Mouse (Mus musculus): ENCODE results near the gene Ubac2.

Gene Ubac2

DNA sequence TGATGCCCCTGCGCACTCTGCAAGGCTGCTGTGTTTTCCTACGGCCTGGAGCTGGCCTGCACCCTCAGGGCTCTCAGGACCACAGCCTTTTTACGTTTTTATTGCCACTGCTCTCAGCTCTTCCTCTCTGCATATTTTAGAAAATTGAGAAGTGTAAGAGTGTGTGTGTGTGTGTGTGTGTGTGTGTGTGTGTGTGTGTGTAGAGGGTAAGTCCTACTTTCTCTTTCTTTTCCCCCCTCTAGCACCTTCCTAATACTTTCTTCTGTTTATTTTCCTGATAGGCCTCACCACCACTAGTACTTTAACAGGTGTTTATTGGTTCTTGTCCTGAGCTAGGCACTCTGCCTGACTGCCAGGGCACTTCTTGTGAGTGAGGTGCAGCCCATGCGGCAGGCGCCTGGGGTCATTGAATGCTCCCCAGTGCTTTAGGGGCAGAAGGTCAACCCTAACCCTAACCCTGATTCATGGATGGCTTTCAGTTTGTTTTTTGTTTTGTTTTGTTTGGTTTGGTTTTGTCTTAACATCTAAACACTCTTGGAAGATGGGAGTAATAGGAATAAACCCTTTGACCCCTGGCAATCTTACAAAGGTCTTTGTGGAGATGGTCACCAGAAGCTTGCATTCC lies 16.2 kb downstream of the Ubac2 start:
- no peak for DNase-seq (ENCODE audit: low spot score in 2 of 2)

DNA sequence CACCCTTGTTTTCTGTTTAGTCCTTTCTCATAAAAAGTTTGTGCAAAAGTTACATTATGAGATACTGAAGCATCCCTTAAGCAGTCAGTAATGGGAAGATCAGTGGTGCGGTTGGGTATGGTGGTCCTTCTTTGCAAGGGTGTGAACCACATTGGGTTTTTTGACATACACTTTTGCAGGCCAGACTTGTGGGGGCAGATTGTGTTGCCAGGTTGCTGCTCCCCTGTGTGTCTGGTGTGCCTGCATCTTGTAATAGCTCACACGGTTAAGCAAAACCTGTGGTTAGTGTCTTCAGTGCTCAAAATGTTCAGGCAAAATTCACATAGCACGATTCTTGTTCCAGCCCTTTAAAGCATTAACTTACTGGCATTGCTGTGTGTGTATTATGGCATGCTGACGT lies 16.9 kb downstream of the Ubac2 start:
- no peak for DNase-seq (ENCODE audit: low spot score in 2 of 2)

DNA sequence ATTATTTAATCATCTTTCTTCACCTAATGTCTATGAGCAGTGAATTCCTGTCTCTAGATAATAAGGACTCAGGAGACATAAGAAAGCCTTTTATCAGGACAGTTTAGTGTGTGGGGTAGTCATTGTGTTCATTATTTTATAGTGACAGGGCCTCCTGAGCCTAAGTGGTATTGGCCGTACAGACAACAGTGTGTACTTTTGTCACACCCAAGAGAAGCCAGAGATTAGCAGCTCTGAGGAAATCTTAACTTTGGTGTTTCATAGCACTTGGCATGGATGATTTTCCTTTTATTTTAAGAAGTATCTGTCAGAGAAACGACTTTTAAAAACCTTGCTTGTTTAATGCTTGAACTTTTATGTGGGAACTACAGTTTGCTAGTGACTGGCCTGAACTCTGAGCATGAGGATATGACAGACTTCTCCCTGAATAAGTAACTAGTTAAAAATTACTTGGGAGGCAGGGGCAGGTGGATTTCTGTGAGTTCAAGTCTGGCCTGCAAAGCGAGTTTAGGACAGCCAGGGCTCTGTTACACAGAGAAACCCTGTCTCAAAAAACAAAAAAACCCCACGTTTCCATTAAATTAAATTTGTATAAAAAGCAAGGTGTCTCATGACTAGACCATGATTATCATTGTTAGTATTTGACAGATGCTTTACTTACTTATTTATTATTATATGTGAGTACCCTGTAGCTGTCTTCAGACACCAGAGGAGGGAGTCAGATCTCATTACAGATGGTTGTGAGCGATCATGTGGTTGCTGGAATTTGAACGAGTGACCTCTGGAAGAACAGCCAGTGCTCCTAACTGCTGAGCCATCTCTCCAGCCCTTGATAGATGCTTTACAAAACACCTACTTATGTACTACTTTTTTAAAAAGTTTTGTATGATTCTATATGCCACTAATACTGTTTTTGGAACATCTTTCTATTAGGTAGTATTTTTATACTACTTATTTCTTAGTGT lies 18.0 kb downstream of the Ubac2 start:
- DNase-seq (ENCODE audit: low spot score in 2 of 2), result no peak

DNA sequence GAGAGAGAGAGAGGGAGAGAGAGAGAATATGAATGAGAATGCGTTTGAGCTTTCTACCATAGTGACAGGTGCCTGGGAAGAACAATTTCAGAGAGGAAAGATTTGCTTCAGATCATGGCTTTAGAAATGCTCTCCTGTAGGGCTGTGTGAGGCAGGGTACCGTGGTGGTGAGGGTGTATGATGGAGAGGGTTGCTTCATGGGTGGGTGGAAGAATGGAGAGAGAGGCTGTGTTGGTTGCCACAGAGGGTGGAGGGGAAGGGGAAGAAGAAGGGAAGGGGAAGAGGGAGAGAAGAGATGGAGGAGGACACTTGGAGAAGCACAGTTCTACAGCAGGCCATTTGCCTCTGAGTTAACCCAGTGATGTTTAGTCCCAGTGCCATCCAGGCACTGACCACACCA lies 19.4 kb downstream of the Ubac2 start:
- no peak for DNase-seq (ENCODE audit: low spot score in 2 of 2)

DNA sequence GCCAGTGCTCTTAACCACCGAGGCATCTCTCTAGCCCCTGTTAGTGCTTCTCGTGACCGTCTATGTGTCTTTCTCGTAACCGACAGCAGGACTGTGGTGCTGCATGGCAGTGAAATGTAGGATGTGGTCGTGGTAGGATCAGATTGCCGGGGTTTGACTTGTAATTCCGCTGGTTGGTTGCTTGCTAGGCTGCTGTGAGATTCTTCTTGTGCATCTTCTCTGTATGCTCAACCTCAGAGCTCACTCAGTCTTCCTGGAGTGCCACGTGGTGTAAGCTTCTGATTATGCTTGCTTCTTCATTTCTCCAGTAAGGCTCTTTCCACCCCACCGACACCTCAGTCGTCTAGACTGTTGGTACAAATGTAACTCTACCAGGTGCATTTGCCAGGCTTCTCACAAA lies 20.1 kb downstream of the Ubac2 start:
- no peak for DNase-seq (ENCODE audit: low spot score in 2 of 2)

DNA sequence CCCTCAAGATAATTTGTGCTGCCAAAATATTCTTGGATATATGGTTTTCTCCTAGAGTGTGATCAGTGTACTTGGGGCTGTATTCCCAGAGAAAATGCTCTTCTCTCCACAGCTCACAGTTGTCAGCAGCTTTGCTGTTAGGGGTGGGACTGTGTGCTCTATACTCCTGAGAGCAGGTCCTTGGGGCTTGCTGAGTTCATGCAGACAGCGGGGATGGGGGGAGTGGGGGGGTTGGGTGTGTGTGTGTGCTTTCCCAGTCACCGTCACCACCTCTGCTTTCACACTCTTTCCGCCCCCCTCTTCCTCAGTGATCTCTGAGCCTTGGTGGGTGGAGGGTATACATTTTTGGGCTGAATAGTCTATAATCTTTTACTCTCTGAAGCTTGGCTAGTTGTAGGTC lies 20.7 kb downstream of the Ubac2 start:
- no peak for DNase-seq (ENCODE audit: low spot score in 2 of 2)

DNA sequence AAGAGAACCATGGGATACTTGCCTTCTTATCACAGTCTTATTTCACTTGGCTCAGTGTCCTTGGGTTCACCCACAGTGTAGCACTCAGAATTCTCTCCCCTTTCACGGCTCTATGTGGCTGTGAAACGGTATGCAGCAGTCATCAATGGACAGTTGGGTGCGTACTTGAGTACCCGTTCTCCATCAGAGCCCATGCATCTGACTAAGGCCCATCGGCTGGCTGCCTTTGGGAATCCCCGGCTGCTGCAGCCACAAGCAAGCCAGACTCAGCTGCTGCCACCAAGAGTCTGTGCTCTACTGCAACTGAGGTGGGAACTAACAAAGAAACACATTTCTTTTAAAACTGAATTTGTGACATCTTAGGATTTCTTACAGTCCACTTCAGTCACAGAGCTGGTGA lies 23.1 kb downstream of the Ubac2 start:
- DNase-seq (ENCODE audit: low spot score in 2 of 2), result no peak

DNA sequence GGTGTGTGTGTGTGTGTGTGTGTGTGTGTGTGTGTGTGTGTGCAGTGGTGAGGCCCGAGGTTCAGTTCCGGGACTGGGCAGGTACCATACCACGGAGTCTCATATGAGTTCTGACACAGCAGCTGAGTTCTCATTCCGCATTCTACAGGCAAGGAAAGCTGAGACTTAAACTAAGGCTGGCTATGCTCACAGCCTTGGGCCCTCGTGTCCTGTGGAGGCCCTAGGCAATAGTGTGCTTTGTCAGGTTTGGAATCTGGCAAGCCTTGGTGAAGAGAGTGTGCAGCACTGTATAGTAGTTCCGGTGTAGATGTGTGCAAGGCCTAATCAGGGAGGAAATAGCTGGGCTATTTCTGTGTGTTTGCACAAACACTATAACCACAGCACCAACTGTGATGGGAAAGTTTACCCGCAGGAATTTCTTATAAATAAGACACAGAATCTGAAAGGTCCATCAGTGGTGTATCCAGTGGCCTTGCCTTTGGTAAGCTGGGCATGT lies 25.0 kb downstream of the Ubac2 start:
- no peak for DNase-seq (ENCODE audit: low spot score in 2 of 2)

DNA sequence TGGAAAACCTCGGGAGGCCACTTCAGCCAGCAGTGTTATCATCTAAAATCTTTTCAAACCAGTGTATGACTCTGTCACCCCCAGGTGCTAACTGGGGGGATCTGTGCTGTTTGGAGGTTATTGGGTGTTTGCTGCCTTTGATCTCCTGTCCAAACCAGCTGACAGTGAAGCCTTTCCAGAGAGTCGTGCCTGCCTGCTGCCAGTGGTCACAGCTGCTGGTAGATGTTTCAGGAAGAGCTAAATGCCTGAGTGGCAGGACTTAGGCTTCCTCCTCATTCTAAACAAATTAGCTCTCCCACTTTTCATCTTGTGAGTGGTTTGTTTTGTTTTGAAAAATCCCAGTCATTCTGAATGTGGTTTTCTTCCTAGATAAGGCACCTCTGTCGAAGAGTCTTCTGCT lies 26.3 kb downstream of the Ubac2 start:
- DNase-seq (ENCODE audit: low spot score in 2 of 2), result no peak

DNA sequence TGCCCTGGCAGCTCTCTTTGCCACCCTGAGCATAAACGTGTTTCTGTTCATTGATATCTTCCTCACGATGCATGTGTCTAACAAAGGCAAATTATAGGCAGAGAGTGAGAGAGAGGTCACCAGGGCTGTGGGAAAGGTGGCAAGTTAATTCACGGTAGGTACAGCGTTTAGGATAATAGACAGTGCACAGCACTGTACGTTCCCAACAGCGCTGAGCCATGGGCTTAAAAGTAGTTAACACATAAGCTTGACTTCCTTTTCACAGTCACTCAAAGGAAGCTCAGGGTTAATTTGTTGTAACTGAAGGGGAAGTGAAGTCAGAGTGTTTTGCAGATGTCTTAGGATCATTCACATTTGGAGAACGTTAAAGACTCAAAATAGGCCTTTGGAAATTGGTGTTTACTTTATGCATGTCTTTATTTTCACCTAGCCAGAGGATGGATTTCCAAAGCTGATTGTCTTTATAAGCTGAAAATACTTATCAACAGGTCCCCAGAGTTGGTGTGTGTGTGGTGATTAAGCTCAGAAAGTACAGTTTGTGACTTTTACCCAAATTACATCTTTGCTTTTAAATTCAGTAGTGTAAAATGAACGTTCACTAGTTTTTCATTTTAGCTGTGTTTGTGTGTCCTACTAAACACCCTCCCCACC lies 28.0 kb downstream of the Ubac2 start:
- no peak for DNase-seq (ENCODE audit: low spot score in 2 of 2)

DNA sequence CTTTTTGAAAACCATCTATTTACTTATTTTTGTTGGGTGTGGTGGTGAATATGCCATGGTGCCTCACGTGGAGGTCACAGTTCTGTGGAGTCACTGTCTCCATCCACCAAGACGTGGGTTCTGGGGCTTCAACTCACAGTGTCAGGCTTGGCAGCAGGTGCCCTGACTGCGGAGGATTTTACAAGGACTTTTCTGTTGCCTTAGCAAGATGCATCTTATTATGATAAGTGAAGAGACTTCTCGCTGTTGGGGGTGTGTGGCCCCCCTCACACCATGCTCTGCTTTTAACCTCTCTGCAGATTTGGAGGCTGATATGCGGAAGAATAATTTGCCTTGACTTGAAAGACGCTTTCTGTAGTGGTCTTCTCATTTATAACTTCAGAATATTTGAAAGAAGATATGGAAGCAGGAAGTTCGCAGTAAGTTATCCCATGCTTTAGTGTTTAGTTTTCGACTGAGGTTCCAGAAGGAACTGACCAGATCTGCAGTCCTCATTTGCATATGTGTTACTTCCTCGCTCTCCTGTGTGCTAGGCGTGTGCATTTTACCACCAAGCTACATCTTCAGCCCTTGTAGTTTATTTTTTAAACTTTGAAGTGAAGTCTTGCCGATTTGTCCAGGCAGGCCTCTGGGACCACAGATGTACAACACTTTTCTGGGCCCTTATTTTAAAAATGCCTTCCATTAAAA lies 28.7 kb downstream of the Ubac2 start:
- DNase-seq (ENCODE audit: low spot score in 2 of 2), result no peak

DNA sequence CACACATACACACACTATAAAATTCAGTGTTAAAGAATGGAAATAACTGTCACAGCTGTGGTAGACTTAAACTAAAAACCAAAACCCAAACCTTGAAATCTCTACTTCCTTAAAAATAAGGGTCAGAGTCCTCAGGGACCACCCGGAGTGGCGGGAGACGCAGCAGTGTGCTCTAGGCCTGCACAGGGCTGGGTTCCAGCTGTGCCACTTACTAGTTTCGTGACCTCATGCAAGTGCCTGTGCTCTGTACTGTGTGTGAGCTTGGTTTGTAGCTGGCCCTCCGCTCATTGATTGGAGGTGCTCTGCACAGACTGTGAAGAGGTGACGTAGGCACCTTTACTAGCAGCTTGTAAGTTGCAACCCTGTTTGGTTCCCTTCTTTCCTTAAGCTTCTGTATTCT lies 31.4 kb downstream of the Ubac2 start:
- DNase-seq (ENCODE audit: low spot score in 2 of 2), result no peak

DNA sequence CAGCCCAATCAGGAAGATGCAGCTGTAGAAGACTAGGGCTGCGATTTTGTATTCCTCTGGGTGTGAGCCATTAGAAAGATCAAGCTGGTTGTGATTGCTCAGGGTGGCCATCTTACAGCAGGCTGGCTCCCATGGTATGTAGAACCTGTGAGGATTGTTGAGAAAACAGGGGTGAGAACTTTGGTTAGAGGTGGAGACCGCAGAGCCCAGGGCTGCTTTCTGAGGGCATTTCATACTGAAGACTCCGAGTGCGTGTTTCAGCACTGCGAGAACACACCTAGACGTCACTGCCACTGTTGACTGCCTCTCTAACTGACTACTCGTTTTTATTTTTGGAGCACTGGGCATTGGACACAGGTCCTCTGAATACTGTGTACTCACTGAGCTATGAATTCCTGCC lies 34.1 kb downstream of the Ubac2 start:
- no peak for DNase-seq (ENCODE audit: low spot score in 2 of 2)

DNA sequence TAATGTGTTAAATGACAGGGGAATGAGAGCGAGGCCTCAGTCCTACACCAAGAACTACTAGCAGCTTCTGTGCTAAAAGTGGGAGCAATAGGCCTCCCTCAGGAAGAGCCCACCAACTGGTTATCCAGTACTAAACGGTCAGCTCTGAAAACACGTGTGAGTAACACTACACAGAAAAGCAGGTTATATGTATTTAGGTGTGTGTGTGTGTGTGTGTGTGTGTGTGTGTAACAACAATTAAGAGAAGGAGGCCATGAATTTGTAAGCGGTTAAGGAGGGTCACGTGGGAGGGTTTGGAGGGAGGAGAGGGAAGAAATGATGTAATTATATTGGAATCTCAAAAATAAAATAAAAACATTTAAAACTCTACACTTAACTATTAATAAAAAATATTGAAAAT lies 36.7 kb downstream of the Ubac2 start:
- DNase-seq (ENCODE audit: low spot score in 2 of 2), result no peak

DNA sequence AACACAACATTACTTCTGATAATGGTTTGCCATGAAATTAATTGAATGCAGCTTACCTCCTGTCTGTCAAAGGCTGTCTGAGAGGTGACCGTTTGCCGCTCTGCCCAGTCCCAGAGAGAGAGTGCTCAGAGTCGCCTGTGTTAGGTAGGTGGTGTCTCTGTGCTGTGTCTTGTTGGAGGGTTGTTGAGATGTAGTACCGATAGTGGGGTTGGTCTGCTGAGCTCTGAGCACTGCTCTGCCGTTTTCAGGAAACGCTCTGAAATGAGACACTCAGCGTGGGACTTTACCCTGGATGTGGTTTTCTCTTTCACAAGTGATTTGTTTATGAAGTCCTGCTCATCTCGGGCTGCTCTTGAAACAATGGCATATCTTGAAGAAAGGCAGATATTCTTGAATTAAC lies 37.2 kb downstream of the Ubac2 start, which contains the start of gene Gpr18:
Gene Gpr18 (minus strand): TSS at position 161 of the 400 bp plus-strand sequence.
- no peak for DNase-seq (ENCODE audit: low spot score in 2 of 2)

DNA sequence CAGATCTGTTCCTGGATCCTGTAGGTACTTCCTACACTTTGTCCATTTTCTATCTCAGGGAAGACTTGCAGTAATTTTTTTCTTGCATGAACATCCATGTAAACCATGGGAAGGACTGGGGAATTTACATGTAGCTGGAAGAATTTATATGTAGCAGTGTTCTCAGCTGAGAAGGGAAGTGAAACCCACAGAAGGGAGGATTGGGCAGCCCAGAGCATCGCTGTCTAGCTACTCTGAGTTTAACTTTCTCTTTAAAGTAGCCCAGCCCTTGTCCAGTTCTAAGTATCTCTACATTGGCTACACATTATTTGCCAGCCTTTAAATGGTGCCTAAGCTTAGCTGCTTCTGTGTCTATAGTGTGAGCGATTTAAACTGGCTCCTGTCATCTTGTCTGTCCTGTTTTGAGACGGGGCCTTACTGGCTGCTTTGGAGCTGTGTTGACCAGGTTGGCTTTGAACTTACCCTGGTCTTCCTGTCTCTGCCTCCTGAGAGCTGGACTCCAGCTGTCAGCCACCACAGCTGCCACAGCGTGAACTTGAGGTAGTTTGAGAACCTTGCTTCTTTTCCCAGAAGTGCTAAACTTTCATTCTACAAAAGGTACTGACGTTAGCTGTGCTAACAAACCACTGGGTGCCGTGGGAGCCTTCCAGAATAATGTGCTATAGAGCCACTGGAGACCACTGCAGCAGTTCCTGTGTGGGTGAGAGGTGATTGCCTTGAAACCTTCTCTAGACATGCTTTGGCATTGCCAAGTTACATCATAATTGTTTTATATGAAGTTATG lies 38.1 kb downstream of the Ubac2 start:
- no peak for DNase-seq (ENCODE audit: low spot score in 2 of 2)

DNA sequence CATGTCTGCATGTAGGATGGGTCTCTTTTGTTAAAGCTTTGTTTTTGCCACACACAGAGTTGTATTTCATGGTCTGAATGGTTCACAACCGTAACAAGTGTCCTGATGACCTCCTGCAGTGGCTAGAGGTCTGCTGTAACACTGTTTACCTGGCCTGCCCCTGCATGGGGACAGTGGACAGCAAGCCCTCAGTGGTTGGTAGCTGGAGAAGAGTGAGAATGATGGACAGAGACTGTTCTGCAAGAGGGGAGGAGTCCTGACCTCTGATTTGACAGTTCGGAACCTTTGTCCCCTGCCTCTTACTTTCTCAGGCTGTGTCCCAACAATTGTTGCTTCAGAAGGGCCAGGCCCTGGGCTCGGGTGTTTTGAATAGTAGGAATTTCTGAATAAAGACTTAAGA lies 39.8 kb downstream of the Ubac2 start:
- DNase-seq (ENCODE audit: low spot score in 2 of 2), result no peak

DNA sequence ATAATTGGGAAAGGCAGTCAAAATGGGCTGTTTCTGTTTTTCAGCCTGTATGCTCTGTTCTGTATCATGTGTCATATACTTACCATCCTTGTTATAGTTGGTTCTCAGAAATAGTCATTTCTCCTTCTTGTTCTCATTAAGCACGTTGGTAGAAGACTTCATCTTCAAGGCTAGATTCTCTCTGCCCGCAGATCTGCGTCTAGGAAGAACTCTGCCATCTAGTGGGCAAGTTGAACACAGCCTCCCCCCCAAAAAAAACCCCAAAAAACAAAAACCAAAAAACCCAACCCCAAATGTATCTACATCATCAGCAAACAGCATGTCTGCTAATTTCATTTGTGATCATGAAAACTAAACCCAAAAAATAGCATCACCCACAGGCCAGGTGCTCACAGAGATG lies 41.3 kb downstream of the Ubac2 start:
- no peak for DNase-seq (ENCODE audit: low spot score in 2 of 2)

DNA sequence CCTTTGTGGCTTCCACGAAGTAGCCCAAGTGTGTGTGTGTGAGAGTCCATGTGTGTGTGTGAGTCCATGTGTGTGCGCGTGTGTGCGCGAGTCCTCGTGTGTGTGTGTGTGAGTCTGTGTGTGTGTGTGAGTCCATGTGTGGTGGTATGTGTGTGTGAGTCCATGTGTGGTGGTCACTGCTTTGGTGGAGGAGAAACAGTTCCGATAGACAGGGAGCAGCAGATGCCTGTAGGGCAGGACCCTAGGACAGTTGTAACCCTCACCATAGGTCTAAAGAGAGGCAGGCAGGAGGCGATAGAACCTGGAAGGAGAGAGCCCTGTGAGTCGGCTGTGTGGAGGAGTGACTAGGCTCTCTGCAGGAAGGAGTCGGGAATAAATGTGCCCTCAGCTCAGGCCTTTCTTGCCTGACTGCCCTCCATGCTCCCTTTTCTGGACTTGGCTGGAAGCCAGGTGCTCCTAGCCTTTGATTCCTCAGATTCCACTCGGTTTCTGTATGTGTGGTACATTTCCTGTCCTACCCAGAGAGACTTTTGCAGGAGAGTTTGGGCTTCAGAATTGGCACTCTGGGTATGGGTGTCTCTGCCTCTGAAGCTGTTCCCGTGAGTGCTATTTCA lies 42.2 kb downstream of the Ubac2 start:
- DNase-seq (ENCODE audit: low spot score in 2 of 2), result no peak

DNA sequence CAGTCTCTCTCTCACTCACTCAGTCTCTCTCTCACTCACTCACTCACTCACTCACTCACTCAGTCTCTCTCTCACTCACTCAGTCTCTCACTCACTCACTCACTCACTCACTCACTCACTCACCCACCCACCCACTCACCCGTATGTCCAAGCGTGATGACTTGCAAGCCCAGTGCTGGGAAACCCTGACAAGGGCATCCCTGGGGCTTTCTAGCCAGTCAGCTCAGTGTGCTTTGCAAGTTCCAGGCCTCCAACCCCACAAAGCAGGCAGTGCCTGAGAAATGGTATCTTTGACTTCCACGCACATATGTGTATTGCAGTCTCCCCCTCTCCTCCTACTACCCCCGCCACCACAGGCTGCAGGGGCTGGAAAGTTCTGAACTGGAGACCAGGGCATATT lies 43.6 kb downstream of the Ubac2 start:
- DNase-seq (ENCODE audit: low spot score in 2 of 2), result no peak

DNA sequence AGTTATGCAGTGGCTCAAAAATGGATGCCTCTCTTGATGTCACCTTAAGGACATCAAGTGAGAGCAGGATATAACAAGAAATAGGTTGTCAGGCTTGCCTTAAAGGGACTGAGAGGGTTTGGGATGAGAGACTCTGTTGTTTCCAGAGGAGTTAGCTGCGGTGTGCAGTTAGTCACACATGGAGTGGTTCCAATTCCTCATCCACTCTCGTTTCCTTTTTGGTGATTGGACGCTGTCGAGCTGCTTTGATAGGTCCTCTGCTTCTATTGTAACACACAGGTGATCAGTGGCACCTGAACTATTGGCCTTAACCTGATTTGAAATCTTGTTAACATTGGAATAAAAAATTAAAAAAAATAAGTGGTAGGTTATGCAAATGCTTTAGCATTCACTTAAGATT lies 44.3 kb downstream of the Ubac2 start:
- no peak for DNase-seq (ENCODE audit: low spot score in 2 of 2)

Data from right cerebral cortex, postnatal 36 days (tissue).